Mouse (Mus musculus) bone marrow macrophage, adult 2 months (primary cell): ENCODE measurements around the gene Adgrg7. TPM values are rescaled to one million over a fixed set of nuclear protein-coding genes. Genes with fewer than 3 reads are reported as not detected.

Experiments used
- H3K27ac ChIP-seq: 2 replicates; pipeline ENCODE4 v1.5.1; 2012; ENCODE audit warnings: low read depth, low read length; ENCODE audit not compliant: insufficient read depth
- H3K4me1 ChIP-seq: 2 replicates; pipeline ENCODE4 v1.6.1; 2012; ENCODE audit warnings: low read length; ENCODE audit not compliant: control insufficient read depth, insufficient read depth
- H3K4me3 ChIP-seq: 2 replicates; pipeline ENCODE4 v1.5.1; 2012; ENCODE audit warnings: mild to moderate bottlenecking, low read length, moderate library complexity; ENCODE audit not compliant: insufficient read depth
- CTCF ChIP-seq: IDR thresholded peaks from 2 replicates; pipeline ENCODE4 v1.5.1; 2012; ENCODE audit warnings: low read depth, mild to moderate bottlenecking, low read length, moderate library complexity
- POLR2A ChIP-seq: IDR thresholded peaks from 2 replicates; pipeline ENCODE4 v1.6.1; 2012; ENCODE audit warnings: mild to moderate bottlenecking, low read depth, low read length, borderline replicate concordance
- polyA plus RNA-seq: library from polyadenylated mRNA; stranded (reverse); fragments of >200 nt; gene quantifications from 2 replicates; pipeline ENCODE4 v1.2.4, GENCODE M21; 2012; ENCODE audit not compliant: missing spikeins, insufficient read depth, insufficient read length

Adgrg7 gene
- polyA plus RNA-seq, 1 experiment, result not detected

GRCm38 (mm10) chr16:56793778-56794177 lies 1.9 kb downstream of the Adgrg7 start:
- no peak for TF ChIP-seq POLR2A
- Histone ChIP-seq H3K4me1 (no peaks in the 10 kb centered on the region), H3K4me3 (no peak overlapping the region), H3K27ac (no peak overlapping the region)

GRCm38 (mm10) chr16:56785943-56786342 lies 9.7 kb downstream of the Adgrg7 start:
- H3K27ac ChIP-seq, result no peak overlapping the region
- TF ChIP-seq CTCF (no peak), POLR2A (no peak)
- no peak overlapping the region for H3K4me3 ChIP-seq
- H3K4me1 ChIP-seq, result no peaks in the 10 kb centered on the region

GRCm38 (mm10) chr16:56771163-56772105 lies 24.2 kb downstream of the Adgrg7 start:
- TF ChIP-seq CTCF, result no peak
- TF ChIP-seq POLR2A, result no peak
- Histone ChIP-seq H3K4me1 (no peaks in the 10 kb centered on the region), H3K4me3 (no peak overlapping the region), H3K27ac (no peak overlapping the region)

GRCm38 (mm10) chr16:56729060-56729459 lies 66.6 kb downstream of the Adgrg7 start:
- H3K4me1 ChIP-seq, result peaks cover 9% of the 10 kb centered on the region
- H3K27ac ChIP-seq, result peak overlapping the region; percentile 44
- H3K4me3 ChIP-seq, result no peak overlapping the region
- TF ChIP-seq POLR2A (no peak), CTCF (no peak)

DNA sequence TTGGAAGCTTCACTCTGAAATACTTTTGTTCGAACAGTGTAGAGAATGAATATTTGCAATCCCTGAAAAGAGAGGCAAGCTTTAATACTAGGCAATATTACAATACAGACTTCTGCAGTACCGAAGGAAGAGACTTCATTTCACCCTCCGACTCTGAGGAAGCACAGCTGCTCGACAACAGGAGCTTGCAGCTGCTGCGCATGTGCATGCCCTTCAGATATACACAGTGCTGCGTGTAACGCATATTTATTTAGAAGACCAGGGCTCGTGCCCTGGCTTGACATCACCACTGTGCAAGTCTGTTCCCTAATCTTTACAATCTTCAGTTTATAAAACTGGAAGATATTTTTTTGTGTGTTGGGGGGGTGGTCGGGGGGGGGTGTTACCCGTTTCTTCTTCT lies 70.7 kb downstream of the Adgrg7 start:
- Histone ChIP-seq H3K27ac (no peak overlapping the region), H3K4me3 (no peak overlapping the region), H3K4me1 (peaks cover 9% of the 10 kb centered on the region)
- no peak for TF ChIP-seq POLR2A

DNA sequence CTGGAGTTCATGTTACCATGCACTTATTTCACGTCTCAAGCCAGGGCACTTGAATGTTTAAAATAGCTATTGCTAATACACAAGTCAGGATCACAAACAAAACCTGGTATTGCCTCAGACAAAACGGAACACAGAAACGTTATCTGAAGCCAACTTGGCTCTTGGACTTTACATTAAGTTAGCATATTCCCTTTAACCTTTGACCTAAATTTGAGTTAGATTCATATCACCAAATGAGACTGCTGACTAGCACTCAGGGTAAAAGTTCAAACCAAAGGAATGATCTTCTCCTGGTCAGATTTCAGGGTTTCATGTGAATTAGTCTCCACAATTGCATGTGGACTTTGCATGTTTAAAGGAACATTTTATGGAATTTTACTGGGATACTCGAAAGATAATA lies 73.3 kb downstream of the Adgrg7 start:
- peaks cover 6% of the 10 kb centered on the region for H3K4me1 ChIP-seq
- TF ChIP-seq POLR2A, result no peak
- no peak for TF ChIP-seq CTCF
- no peak overlapping the region for H3K27ac ChIP-seq
- no peak overlapping the region for H3K4me3 ChIP-seq

GRCm38 (mm10) chr16:56719031-56719430 lies 76.6 kb downstream of the Adgrg7 start:
- TF ChIP-seq POLR2A (no peak), CTCF (no peak)
- H3K27ac ChIP-seq, result no peak overlapping the region
- 0 out of 2 replicates have a peak, but pooled peaks cover 3% of the 10 kb centered on the region for H3K4me1 ChIP-seq
- no peak overlapping the region for H3K4me3 ChIP-seq

- TF ChIP-seq POLR2A (0 out of 2 replicates have a peak, but pooled peaks have one; percentile 56), CTCF (no peak)
- peak within 1 kb of the TSS; percentile 81 for H3K27ac ChIP-seq
- 0 out of 2 replicates have a peak, but pooled peaks cover 3% of the 10 kb centered on the region for H3K4me1 ChIP-seq
- H3K4me3 ChIP-seq, result peak within 1 kb of the TSS; percentile 91
Observed at GRCm38 (mm10) chr16:56717224-56718200, 78.1 kb downstream of the Adgrg7 start, which contains the start of gene Tfg. Gene Tfg (minus strand): TSS chr16:56717450.

- TF ChIP-seq POLR2A (no peak), CTCF (no peak)
- H3K4me1 ChIP-seq, result 0 out of 2 replicates have a peak, but pooled peaks cover 3% of the 10 kb centered on the region
- peak overlapping the region; percentile 91 for H3K4me3 ChIP-seq
- H3K27ac ChIP-seq, result peak overlapping the region; percentile 71
Observed at GRCm38 (mm10) chr16:56716557-56717179, 79.0 kb downstream of the Adgrg7 start.
